Mouse (Mus musculus) brain, embryonic 14.5 days (tissue): ENCODE results near the gene Nmnat1.

Experiments
- CTCF ChIP-seq: fragments of 200-500 bp; IDR thresholded peaks from 2 replicates; pipeline ENCODE4 v1.5.1; 2012; ENCODE audit warnings: inconsistent platforms, mild to moderate bottlenecking, moderate library complexity, borderline replicate concordance; ENCODE audit not compliant: insufficient read depth, insufficient read length; ENCODE audit errors: extremely low read depth
- POLR2A ChIP-seq: fragments of 200-500 bp; IDR thresholded peaks from 2 replicates; pipeline ENCODE4 v1.6.1; 2012; ENCODE audit warnings: mild to moderate bottlenecking, inconsistent platforms, borderline replicate concordance; ENCODE audit not compliant: poor library complexity, insufficient read depth, insufficient read length, severe bottlenecking; ENCODE audit errors: extremely low read depth

DNA sequence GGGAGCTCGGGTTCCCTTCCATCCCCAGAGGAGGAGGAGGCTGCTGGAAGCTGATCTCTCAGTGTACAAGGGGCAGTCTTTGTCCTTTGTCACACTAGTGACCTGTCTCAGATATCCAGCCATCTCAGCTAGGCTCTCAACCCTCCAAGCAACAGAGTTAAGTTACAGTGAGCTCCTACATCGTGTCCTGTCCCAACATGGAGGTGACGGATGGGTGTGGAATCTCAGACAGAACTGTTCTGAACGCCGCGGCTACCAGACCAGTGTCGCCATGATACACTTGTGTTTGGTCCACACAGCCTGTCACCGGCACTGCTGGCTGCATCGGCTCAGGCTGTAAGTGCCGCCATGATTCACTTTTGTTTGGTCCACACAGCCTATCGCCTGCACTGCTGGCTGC, 7.9 kb downstream of the Nmnat1 start, which contains the start of gene Tmem274:
- TF ChIP-seq CTCF, result no peak
- no peak for TF ChIP-seq POLR2A
